Comparison of ENCODE assay signal across 8 mouse cellular contexts in the genomic region with DNA sequence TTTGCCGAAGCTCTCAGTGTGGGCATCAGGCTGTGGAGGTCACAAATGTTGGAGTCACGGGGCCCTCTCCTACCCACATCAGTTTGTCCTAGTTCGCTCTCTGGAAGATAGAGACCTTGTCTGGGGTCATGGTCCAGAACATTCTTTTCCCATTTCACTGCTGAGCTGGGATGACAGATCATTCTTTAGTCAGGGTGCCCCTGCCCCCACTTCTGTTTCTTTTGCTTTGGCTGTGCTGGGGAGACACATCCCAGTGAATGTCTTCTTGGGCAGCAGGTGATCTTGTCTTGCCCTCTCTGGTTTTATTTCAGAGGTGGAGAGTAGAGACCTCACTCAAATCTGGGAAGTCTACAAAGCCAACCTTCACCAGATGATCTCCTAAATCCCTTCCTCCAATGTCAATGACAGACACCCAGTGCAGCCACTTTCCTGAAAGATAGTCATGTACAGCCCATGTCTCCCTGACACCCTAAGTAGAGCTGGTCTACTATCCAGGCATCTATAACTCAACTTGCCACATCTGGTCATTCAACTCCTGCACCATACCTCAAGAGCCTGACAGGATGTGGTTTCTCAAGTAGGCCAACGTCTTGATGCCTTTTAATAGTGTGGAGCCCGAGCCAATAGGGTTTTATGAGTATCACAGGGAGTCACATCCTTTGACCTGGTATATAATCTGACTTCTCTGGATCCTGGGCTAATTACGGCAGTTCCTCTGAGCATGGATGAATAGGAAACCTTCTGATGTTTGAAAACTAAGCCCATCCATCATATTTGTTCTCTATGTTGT. TPM values are rescaled to one million over a fixed set of nuclear protein-coding genes. Genes with fewer than 3 reads are reported as not detected.
DNase-seq lines count a peak whose midpoint lies in the region; ATAC-seq lines count a peak whose summit lies in the region.

No protein-coding gene starts in this region.

- H3K9ac ChIP-seq in kidney, embryonic 15.5 days = no peak overlapping the region
- H3K9ac ChIP-seq in embryonic facial prominence, embryonic 13.5 days = no peak overlapping the region
- H3K9ac ChIP-seq in limb, embryonic 12.5 days (replicated peaks) = no peak overlapping the region

- DNase-seq in kidney, adult 8-10 months = no peak
- peak; percentile 42 for DNase-seq in CD4-positive, CD25-positive, alpha-beta regulatory T cell, adult 2 months (ENCODE audit: low read depth, low spot score)
- DNase-seq in spleen, adult 18-20 months = no peak
- DNase-seq in spleen, adult 12 weeks (ENCODE audit: low spot score) = no peak
- DNase-seq in urinary bladder, postnatal 14 days (ENCODE audit: low spot score) = no peak

- no peaks in the 10 kb centered on the region for H3K27me3 ChIP-seq in kidney, embryonic 15.5 days
- H3K27me3 ChIP-seq in embryonic facial prominence, embryonic 13.5 days = peaks cover 6% of the 10 kb centered on the region; the same call in 1 of the 2 replicates
- no peaks in the 10 kb centered on the region for H3K27me3 ChIP-seq in limb, embryonic 12.5 days

- 61% methylated on average over 6 of the region's 6 CpGs for WGBS in kidney, embryonic 15.5 days
- WGBS in embryonic facial prominence, embryonic 13.5 days = 78% methylated on average over 6 of the region's 6 CpGs
- WGBS in limb, embryonic 12.5 days = 61% methylated on average over 6 of the region's 6 CpGs

- H3K9me3 ChIP-seq in kidney, embryonic 15.5 days (replicated peaks) = no peaks in the 10 kb centered on the region
- H3K9me3 ChIP-seq in embryonic facial prominence, embryonic 13.5 days = no peaks in the 10 kb centered on the region
- H3K9me3 ChIP-seq in limb, embryonic 12.5 days = no peaks in the 10 kb centered on the region

- H3K4me3 ChIP-seq in kidney, embryonic 15.5 days (replicated peaks) = no peak overlapping the region
- H3K4me3 ChIP-seq in embryonic facial prominence, embryonic 13.5 days = no peak overlapping the region
- H3K4me3 ChIP-seq in limb, embryonic 12.5 days (replicated peaks) = no peak overlapping the region

- H3K27ac ChIP-seq in kidney, embryonic 15.5 days = peak overlapping the region; percentile 83
- H3K27ac ChIP-seq in embryonic facial prominence, embryonic 13.5 days = peak overlapping the region; percentile 63; the same call in 1 of the 2 replicates
- no peak overlapping the region for H3K27ac ChIP-seq in limb, embryonic 12.5 days

- no peak for ATAC-seq in kidney, embryonic 15.5 days (replicated peaks; ENCODE audit: low FRiP score)
- ATAC-seq in embryonic facial prominence, embryonic 13.5 days (ENCODE audit: insufficient number of reproducible peaks, insufficient read depth, low FRiP score, low TSS enrichment, low read depth) = no peak
- ATAC-seq in limb, embryonic 12.5 days (ENCODE audit: insufficient number of reproducible peaks, insufficient read depth, low FRiP score, low TSS enrichment, low read depth) = no peak

- H3K4me2 ChIP-seq in kidney, embryonic 15.5 days = peak overlapping the region; percentile 71
- H3K4me2 ChIP-seq in embryonic facial prominence, embryonic 13.5 days = peak overlapping the region; percentile 64
- H3K4me2 ChIP-seq in limb, embryonic 12.5 days = peak overlapping the region; percentile 79

- no peaks in the 10 kb centered on the region for H3K36me3 ChIP-seq in kidney, embryonic 15.5 days
- H3K36me3 ChIP-seq in embryonic facial prominence, embryonic 13.5 days = no peaks in the 10 kb centered on the region
- H3K36me3 ChIP-seq in limb, embryonic 12.5 days = no peaks in the 10 kb centered on the region

- H3K4me1 ChIP-seq in kidney, embryonic 15.5 days = peaks cover 61% of the 10 kb centered on the region
- peaks cover 41% of the 10 kb centered on the region for H3K4me1 ChIP-seq in embryonic facial prominence, embryonic 13.5 days
- peaks cover 44% of the 10 kb centered on the region for H3K4me1 ChIP-seq in limb, embryonic 12.5 days (replicated peaks)

RNA-seq across cellular contexts. Expression of a gene that starts 0.9 kb away (rescaled TPM):
- 8.1 and 8.2 TPM in 2 replicates for polyA plus RNA-seq in kidney, embryonic 15.5 days (2015; fragmentation: Nextera tagmentation; extraction: Ambion mirVana)
- polyA plus RNA-seq in embryonic facial prominence, embryonic 13.5 days (2015; fragmentation: Nextera tagmentation; extraction: Ambion mirVana) = 6.2 and 7.5 TPM in 2 replicates
- polyA plus RNA-seq in limb, embryonic 12.5 days (2016; fragmentation: Nextera tagmentation; extraction: Ambion mirVana) = 4.8 and 7.2 TPM in 2 replicates
